Mouse (Mus musculus) gastrocnemius, postnatal 4 days (tissue): ENCODE measurements at regions not wholly inside any gene's neighbourhood (a gene's known extent, or its start where the extent isn't known, plus 50 kb on each side); places are given as distances from the start of the nearest gene placed in this dataset.

Experiments
- DNase-seq, 2 experiments: peaks; one replicate each; pipeline ENCODE4 v3.0.0; 2021 to 2022; ENCODE audit warnings: low spot score in 2 of 2, mixed read lengths in 2 of 2

DNA sequence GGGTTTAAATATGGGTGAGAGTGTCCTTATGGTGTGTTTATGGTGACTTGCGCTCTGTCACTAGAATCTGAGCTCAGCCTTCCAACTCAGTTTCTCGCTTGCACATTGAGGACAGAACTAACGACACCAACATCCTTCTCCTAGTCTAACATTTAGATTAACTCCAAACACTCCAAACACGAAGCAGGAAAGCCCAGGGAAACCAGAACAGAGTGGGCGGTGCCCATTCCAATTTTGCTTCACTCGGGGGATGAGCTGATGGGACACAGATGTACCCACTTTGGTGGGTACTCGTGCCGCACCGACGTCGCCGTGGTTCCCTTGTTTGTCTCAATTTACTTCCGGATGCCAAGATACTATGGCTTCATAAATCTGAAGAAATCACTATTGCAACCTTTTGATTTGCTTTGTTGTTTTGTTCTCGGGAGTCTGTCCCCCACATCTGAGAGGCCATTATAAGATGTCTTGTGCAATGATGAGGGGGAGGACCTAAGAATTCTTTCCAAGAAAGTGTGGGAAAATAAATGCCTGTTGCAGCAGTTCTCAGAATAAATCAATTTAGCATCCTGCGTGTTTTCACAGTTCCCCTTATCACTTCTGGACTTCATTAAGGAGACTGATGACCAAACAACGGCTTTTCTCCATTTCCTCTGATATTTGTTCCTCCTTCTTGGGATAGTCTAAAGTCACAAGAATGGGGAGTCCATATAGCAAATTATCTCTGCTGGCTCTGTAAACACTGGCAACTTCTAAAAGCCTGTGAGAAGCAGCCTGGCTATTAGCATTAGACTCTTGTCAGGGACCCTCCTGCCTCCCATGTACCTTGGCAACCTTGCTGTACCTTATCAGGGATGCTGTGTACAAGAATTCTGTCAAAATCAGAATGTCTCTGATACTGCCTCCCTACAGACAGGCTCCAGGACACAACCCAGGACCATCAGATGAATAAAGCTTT is 96.2 kb upstream of the Klf9 start:
- no peak for DNase-seq

DNA sequence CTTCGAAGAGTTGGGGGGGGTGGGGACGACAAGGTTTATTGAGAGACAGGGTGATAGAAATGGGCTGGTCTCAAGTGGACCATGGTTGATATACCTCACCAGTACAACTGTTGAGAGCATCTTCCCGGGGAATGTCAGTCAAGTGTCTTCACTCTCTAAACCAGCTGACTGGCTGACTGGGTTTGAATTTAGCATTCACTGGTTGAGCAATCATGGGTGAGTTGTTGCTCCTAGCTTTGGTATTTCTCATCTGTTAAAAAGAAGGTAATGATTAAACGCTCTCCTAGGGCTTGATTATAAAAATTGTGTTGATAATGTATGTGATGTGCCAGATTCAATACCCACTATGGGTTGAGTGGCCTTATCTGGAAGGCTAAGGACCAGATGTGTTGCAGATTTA is 89.6 kb upstream of the Klf9 start:
- DNase-seq = no peak

DNA sequence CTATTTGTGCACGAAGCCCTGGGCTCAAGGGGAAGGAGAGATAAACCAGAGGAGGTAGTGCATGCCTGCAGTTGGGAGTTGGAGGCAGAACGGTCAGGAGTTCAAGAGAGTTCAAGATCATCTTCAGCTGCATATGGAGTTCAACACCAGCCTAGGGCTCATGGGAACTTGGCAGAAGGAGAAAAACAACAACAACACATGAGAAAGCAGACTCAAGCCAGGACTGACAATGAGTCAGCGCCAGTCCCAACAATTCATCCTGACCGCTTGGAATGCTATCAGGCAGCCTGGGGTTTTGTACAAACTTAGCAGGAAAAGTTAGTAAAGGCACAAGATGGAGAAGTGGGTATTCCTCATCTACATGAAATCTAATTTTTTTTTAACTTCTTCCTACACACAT is 86.6 kb upstream of the Klf9 start:
- no peak for DNase-seq

DNA sequence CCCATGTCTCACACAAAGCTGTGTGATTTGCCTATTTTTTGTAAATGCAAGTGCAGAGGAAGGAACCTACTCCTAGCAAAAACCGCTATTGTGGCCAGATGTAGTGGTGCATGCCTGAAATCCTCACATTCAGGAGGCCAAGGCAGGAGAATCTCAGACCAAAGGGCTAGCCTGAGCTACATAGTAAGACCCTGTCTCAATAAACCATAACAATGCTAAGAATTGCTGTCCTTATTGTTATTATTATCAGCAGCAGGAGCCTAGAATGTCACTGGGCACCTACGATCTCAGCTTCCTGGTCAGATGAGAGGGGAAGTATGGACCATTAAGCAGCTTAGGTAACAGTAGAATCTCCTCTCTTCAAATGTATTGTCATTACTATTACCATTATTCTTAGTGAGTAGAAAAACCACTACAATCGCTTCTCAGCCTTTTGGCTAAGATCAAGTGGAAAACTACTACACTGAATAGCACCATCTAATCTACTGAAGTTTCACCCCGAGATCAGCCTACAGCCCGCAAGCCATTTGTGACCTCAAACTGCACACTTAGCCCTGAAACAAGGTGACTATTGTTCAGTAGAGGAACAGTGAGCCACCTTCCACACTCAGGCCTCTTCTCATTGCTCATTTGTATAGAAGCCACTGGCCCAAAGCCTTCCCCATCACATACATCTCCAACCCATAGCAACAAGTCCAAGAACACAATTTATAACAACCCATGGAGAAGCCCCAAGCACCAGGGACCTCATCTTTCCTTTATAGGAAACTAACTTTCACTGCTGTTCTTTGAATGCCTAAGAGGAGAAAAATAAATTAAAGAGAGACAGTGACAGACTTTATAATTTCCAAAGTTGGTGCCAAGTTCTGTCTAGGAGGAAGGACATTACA is 84.9 kb upstream of the Klf9 start:
- DNase-seq = no peak

DNA sequence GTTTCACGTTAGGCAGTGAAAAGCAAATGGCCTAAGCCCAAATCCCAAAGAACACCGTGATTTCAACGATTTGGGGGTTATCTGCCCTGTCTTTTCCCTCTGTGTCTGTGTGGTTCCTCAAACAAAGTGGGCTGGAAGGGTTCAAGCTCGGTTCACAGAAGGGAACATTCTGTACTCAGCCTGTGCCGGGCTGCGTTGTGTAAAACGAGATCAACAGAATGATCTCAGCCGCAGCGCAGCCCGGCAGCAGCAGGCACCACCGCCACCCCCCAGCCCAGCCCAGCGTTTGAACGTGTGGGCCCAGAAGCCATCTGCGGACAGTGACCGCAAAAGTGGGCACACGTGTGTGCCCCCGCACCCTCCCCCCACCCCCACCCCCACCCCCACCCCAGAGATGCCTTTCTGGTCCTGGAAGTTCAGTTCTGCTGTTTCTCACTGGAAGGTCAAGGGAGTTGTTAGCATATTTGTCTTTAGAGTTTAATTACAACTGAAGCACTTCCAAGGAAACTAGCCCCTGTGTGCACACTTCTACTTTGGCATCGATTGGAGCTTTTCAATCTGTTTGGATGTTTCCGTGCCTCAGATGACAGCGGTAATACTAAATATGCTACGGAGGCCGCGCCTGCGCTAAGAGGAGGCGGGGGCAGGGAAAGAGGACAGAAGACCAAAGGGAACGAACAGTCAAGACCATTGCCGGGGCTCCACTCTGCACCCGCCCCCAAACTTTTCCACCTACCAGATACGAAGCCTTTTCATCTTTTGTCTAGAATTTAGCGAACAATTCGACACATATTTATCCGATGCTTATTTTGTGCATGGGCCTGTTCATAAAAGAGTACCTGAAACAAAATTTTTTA is 83.9 kb upstream of the Klf9 start:
- DNase-seq = peak; percentile 47 to 80

DNA sequence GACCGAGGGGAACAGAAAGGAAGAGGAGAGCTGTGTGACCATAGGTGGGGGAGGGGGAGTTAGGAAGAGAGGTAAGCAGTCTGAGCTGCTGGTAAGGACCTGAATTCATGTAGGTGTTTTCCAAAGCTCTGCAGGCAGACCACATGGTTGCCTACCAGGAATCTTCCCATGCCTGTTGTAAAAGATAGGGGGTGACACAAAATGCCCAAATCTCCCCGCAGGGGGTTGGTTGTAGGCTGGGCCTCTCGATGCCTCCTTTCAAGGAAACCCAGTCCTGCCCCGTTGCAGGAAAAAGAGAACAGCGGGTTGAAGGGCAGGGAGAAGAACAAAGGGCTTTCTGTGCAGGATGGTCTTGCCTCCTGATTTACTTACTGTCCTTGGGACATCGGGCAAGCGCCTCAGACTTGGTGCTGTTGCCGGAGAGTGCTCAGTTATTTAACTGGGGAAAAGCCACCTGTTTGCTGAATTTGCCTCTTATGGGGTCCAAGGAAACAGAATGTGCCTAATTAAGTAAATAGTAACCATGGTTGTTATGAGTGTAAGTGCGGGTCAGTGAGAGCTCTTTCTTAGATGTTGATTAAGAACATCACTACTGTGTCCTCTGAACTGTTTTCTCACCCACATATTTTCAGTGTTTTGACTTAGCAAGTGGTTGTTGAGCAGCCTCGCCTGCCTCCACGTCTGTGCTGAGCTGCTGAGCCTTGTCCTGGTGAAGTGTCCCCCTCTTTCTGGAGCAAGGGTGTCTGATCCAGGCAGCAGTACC is 83.1 kb upstream of the Klf9 start:
- DNase-seq = no peak

DNA sequence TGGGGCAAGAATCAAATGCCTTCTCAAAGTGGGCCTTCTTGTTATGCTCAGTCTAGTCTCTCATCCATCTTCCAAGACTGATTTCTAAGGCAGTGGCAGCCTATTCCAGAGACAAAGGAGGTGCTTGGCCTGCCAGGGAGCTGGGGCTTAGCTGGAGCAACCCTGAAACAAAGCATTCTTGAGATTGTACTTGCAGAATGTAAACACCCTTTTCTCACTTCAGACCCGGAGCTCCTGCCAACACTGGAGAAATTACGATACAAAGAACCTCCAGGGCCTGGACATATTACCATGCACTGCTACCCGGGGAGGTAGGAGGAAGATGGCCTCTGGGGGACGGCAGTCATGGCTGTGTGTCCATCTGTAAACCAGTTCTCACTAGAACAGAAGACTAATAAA is 82.5 kb upstream of the Klf9 start:
- DNase-seq = no peak

DNA sequence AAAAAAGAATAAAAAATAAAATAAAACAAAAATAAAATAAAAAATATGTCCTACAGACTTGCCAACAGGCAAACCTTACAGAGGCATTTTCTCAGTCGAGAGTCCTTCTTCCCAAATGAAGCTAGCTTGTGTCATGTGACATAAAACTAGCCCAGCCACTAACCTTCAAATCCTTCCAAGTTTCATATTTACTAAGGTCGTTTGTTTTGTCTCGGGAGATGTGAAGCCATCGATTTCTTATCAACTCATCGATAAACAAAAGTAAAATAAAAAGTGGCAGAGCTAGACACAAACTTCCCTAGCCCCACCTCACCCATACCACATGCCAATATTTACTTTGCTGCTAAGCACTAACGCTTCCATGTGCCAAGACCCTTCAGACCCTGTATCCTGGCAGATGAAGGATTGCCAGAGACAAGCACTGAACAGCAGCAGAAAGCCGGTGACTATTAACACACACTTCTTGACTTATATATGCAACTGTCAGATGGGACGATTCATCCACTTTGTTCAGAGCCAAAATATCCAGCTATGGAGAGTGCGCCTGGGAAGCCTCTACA is 79.9 kb upstream of the Klf9 start:
- no peak for DNase-seq

DNA sequence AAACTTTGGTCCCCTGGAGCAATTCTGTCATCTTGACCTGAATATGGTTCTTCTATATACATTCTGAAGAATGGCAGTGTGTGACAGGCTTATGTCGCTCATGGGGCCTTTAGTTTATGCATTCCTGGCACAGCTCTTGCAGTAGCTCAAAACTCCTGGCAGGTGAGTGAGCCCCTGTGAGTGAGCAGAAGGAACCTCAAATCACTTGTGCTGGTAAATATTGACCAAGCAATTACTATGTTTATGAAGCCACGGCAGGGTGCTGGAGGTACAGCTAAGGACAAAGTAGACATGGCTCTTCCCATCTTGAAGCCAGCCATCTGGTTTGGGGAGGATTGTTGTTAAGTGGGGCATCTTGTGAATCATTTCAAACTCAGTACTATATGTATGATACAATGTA is 79.1 kb upstream of the Klf9 start:
- DNase-seq = no peak

DNA sequence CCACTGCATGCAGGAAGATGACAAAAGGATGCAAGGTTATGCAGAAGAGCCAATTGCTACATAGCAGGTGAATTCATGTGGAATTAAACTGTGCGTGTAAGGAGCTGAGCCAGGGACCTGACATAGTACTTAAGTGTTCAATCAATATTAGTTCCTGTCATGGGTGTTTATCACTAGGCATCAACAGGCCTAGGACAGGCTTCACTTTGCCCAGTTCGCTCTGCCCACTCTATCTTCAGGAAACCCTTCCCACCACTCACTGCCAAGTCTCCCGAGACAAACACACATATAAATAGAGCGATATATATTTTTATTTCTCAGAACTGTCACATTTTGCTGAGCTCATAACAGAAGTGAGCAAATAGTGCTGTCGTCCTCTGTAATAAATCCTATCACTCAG is 78.2 kb upstream of the Klf9 start:
- no peak for DNase-seq

DNA sequence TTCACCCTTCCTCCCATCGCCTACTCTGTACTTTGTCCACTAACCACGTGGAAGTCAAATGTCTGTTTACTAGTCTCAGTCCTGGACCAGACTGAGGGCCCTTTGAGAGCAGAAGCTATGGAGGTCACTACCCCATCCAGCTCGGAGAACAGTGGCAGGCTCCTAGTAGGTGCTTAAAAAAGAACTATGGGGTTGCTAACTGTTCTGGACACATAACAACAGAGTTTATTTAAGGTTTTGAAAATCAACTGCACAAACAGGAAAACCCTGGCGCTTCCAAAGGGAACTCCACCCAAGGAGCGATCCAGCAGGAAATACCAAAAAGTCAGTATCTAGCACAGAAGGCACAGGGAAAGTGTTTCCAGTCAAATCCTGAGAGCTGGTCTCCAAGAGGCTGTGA is 75.5 kb upstream of the Klf9 start:
- DNase-seq = no peak

DNA sequence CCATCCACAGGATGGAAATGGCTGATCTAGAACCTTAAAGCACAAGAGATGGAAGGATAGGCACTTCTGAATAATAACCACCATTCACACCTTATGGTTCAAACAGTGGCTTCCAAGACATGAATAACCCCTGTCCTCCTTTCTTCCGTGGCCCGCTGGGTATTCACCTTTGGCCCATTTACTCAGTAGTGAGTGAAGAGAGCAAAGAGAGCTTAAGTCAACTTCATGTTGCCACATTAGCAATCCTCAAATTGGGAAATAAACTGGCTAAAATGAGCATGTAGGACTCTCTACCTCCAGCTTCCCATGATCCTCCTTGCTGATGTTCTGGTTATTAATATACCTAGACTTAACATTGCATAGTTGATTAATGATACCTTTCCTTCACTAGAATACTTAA is 74.3 kb upstream of the Klf9 start:
- DNase-seq = no peak

DNA sequence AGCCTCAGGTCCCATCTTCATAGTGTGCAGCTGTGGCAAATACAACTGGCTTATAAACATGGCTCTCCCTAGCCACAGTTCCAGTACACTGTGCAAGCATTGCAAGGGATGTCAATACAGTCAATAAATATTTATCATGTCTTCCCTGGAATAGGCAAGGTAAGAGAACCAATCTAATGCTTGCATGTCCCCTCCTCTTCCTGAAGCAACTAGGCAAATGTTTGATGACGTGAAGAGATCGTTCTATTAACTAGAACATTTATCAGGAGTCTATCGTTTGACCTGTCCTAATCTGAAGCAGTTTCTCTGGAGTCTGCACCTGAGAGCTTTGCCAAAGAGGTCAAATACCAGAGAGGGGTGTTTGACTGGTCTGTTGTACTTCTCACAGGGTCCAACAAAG is 72.4 kb upstream of the Klf9 start:
- DNase-seq = no peak

DNA sequence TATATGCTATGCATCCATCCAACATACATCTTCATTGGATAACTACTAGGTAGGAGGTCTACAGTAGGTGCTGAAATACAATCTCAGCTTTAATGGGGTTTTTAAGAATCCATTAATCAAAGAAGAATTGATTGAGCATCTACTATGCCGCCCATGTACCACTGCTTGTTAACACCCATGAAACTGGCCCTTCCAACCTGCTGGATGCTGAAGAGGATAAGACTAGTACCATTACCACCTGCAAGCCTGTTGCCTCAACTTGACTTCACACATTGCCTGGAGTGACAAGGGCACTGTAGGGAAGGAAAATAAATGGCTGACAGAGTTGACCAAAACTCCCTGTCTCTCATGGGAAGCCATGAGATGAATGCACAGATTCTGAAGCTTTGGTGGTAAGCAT is 71.4 kb upstream of the Klf9 start:
- no peak for DNase-seq

DNA sequence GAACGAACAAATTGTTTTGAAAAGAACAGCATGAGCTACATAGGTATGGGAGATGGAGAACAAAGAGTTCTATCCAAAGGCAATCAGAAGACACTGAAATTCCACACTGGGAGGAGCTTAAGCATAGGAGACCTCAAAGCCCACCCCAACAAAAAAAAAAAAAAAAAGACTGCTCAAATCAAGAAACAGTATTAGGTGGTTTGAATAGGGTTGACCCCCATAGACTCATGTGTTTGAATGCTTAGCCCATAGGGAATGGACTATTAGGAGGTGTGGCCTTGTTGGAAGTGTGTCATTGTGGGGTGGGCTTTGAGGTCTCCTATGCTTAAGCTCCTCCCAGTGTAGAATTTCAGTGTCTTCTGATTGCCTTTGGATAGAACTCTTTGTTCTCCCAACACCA is 70.0 kb upstream of the Klf9 start:
- DNase-seq = no peak

DNA sequence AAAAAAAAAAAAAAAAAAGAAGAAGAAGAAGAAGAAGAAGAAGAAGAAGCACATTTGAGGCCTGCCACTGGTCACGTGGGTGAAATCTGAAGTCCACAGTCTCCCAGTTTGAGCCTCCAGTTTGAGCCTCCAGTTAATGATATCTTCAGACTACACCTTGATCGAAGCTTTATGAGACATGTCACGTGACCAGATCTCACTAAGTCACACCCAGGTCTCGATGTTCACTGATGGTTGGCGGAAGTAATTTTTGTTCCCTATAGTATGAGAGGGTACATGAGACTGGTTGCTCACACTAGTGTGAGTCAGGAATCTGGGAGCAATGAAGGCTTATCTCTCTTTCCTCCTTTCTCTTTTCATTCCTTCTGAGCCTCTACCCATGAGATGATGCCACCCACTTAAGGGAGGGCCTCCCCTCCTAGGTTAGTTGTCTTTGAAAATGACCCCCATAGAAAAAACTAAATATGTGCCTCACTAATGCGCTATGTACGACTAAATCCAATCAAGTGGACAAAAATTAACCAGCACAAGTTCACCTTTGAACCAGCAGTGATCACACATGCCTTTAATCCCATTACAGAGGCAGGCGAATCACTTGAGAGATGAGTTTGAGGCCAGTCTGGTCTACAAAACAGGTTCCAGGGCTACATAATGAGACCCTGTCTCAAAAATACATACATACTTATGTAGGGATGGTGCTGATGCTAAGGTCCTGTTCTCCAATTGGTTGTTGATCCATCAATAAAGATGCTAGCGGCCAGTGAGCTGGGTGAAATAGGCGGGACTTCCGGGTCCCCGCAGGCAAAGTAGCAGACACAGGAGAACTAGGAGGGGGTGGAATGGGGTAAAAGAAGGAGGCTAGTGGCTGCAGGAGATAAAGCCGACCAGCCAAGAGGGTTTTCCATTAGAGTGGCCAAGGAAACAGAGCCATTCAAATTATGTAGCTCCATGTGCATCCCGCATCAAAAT is 66.1 kb upstream of the Klf9 start:
- no peak for DNase-seq

DNA sequence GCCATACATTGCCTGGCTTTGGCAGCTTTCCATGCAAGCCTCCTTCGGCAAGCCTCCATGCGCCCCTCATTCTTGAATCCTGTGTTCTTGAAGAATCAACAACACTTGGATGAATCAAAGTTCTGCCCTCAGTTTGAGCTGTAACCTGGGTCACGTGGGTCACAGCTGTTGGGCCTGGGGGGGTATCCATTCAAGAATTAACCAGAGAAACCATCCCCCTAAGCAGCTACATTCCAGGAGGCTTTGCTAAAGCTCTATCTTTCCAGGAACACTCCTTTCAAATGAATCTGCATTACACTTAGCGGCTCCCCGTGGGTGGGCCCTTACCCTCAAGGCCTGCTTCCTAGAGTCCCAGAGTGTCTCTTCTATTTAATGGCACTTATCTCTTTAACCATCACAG is 65.2 kb upstream of the Klf9 start:
- DNase-seq = no peak

DNA sequence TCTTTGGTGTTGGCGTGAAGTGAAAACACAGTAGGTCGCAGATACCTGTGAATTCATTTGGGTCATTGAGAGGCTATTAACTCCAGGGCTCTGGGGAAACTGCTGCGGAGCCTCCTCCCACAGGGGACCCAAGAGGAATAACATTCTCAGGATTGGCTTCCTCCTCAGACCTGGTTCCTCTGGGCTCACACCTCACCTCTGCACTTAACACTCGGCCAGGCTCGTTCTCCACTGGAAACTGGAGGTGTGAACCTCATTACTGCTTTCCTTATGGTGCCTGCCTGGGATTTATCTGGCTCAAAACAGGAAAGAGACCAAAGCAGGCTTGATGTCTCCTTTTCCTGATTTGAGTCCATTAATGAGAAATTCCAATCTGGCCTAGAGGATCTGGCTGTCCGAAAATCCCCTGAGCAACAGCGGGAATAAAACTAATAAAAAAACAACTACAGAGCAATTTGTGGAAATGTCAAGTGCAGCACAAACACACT is 55.8 kb upstream of the Klf9 start:
- DNase-seq = no peak

DNA sequence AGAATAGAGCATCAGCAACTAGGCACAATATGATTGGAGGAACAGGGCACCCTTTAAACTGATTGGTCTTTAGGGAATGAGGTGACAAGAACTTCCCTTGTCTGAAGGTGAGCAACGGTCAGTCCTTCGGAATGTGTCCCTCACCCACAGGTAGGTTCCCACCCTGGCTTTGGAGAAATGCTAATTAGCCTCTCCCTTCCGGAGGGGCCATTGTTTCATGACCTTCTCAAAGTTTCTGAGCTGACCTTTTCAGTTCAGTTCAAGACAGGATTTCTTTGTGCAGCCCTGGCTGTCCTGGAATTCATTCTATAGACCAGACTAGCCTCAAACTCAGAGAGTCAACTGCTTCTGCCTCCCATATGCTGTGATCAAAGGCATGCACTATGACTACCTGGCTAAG is 53.5 kb upstream of the Klf9 start:
- DNase-seq = no peak
